Mouse (Mus musculus) left cerebral cortex, postnatal 36 days (tissue): ENCODE results near the gene Olfr1031. TPM values are rescaled to one million over a fixed set of nuclear protein-coding genes. Genes with fewer than 3 reads are reported as not detected.
"Not testable (repeated sequence)": the region's sequence is repeated elsewhere in the genome, so short reads cannot be mapped to it uniquely, and the experiment has no call there.

Experiments used
- DNase-seq, 2 experiments: peaks; one replicate each; pipeline ENCODE4 v3.0.0; 2021 to 2022; ENCODE audit warnings: low spot score in 2 of 2, mixed read lengths in 1 of 2
- intact Hi-C: fragments of 180-260 bp; cut with DNase I; formaldehyde crosslinking; loops from one replicate; pipeline ENCODE4 v1.15.1; 2025
- total RNA-seq, 2 experiments: library from RNA; stranded (reverse); gene quantifications; 2 replicates each; pipeline ENCODE4 v1.2.3; 2021

Gene Olfr1031
- not detected for total RNA-seq

- no peak for DNase-seq
These were observed at the start of gene Olfr1031 for GRCm38 (mm10) chr2:85990004-85990403. TSS of gene Olfr1031 (plus strand) at chr2:85990304.

GRCm38 (mm10) chr2:85950137-85950536 is 40.0 kb upstream of the Olfr1031 start, which contains the start of gene Olfr1028:
TSS of gene Olfr1028 (plus strand) at chr2:85950437.
- DNase-seq, result no peak

More at GRCm38 (mm10) chr2:85990004-85990403, at the start of gene Olfr1031:
- intact Hi-C loops, result no loop called here

GRCm38 (mm10) chr2:85973595-85973994 is 16.5 kb upstream of the Olfr1031 start, which contains the start of gene Olfr1029:
TSS of gene Olfr1029 (plus strand) at chr2:85973895.
- intact Hi-C loops, result no loop called here
- no peak for DNase-seq

More at GRCm38 (mm10) chr2:85950137-85950536, 40.0 kb upstream of the Olfr1031 start, which contains the start of gene Olfr1028:
- intact Hi-C loops, result no loop called here

GRCm38 (mm10) chr2:85978976-85979375 is 11.1 kb upstream of the Olfr1031 start, which contains the start of gene Olfr1030:
TSS of gene Olfr1030 (plus strand) at chr2:85979276.
- DNase-seq, result no peak
- intact Hi-C loops, result no loop called here

GRCm38 (mm10) chr2:86005240-86005639 is 15.1 kb downstream of the Olfr1031 start, which contains the start of gene Olfr1032:
TSS of gene Olfr1032 (plus strand) at chr2:86005540.
- DNase-seq, result no peak
- intact Hi-C loops, result no loop called here

- DNase-seq, intact Hi-C loops: not testable (repeated sequence)
These were observed 30.3 kb downstream of the Olfr1031 start, which contains the start of gene Olfr1033 for GRCm38 (mm10) chr2:86020406-86020805. TSS of gene Olfr1033 (plus strand) at chr2:86020633.

- DNase-seq, intact Hi-C loops: not testable (repeated sequence)
These were observed 31.4 kb downstream of the Olfr1031 start for GRCm38 (mm10) chr2:86021518-86021917.

Other genes starting within 250 kb of the Olfr1031 start
- gene Olfr1012, start 227.5 kb upstream of the Olfr1031 start, total RNA-seq, result not detected
- not detected for gene Olfr1013, start 223.2 kb upstream of the Olfr1031 start, total RNA-seq
- gene Olfr1014, start 217.6 kb upstream of the Olfr1031 start, total RNA-seq, result not detected
- gene Olfr1015, start 208.3 kb upstream of the Olfr1031 start, total RNA-seq, result not detected
- gene Olfr1016, start 187.8 kb upstream of the Olfr1031 start, total RNA-seq, result not detected
- gene Olfr1018, start 171.8 kb upstream of the Olfr1031 start, total RNA-seq, result not detected
- not detected for gene Olfr1019, start 144.8 kb upstream of the Olfr1031 start, total RNA-seq
- gene Olfr1020, start 143.3 kb upstream of the Olfr1031 start, total RNA-seq, result not detected
- not detected for gene Olfr1022, start 121.7 kb upstream of the Olfr1031 start, total RNA-seq
- not detected for gene Olfr1023, start 104.7 kb upstream of the Olfr1031 start, total RNA-seq
- not detected for gene Olfr1024, start 85.3 kb upstream of the Olfr1031 start, total RNA-seq
- not detected for gene Olfr1025-ps1, start 75.1 kb upstream of the Olfr1031 start, total RNA-seq
- gene Olfr1026, start 68.7 kb upstream of the Olfr1031 start, total RNA-seq, result not detected
- gene Olfr1028, start 39.9 kb upstream of the Olfr1031 start, total RNA-seq, result not detected
- not detected for gene Olfr1029, start 16.4 kb upstream of the Olfr1031 start, total RNA-seq
- gene Olfr1030, start 11.0 kb upstream of the Olfr1031 start, total RNA-seq, result not detected
- gene Olfr1032, start 15.2 kb downstream of the Olfr1031 start, total RNA-seq, result not detected
- gene Olfr1033, start 30.3 kb downstream of the Olfr1031 start, total RNA-seq, result not detected
- not detected for gene Olfr1034, start 55.6 kb downstream of the Olfr1031 start, total RNA-seq
- not detected for gene Olfr1036, start 83.7 kb downstream of the Olfr1031 start, total RNA-seq
- gene Olfr1037, start 97.1 kb downstream of the Olfr1031 start, total RNA-seq, result not detected
- gene Olfr1039, start 145.6 kb downstream of the Olfr1031 start, total RNA-seq, result not detected
- gene Olfr1040, start 156.4 kb downstream of the Olfr1031 start, total RNA-seq, result not detected
- not detected for gene Olfr1042, start 171.5 kb downstream of the Olfr1031 start, total RNA-seq
- gene Olfr1043, start 177.2 kb downstream of the Olfr1031 start, total RNA-seq, result not detected
- not detected for gene Olfr1044, start 187.5 kb downstream of the Olfr1031 start, total RNA-seq
- gene Olfr52, start 195.4 kb downstream of the Olfr1031 start, total RNA-seq, result not detected
- not detected for gene Olfr1045, start 212.7 kb downstream of the Olfr1031 start, total RNA-seq
- gene Olfr1046, start 229.0 kb downstream of the Olfr1031 start, total RNA-seq, result not detected
- gene Olfr1047, start 241.1 kb downstream of the Olfr1031 start, total RNA-seq, result not detected
- gene Olfr1048, start 250.0 kb downstream of the Olfr1031 start, total RNA-seq, result not detected